Mouse (Mus musculus) embryonic fibroblast, embryonic 13.5 days (primary cell): ENCODE results near the gene Insl3.

Experiments used
- CTCF ChIP-seq: IDR thresholded peaks from 2 replicates; pipeline ENCODE4 v1.5.1; 2011; ENCODE audit warnings: mild to moderate bottlenecking, control low read depth, low read length, moderate library complexity, borderline replicate concordance; ENCODE audit not compliant: insufficient read depth
- POLR2A ChIP-seq: IDR thresholded peaks from 2 replicates; pipeline ENCODE4 v1.6.1; 2011; ENCODE audit warnings: low read depth, mild to moderate bottlenecking, control low read depth, low read length, moderate library complexity

- TF ChIP-seq CTCF (no peak), POLR2A (no peak)
Measured at GRCm38 (mm10) chr8:71692509-71692908, 3.5 kb downstream of the Insl3 start.
